Mouse (Mus musculus): ENCODE measurements around the gene Immp2l.

The Immp2l gene

DNA sequence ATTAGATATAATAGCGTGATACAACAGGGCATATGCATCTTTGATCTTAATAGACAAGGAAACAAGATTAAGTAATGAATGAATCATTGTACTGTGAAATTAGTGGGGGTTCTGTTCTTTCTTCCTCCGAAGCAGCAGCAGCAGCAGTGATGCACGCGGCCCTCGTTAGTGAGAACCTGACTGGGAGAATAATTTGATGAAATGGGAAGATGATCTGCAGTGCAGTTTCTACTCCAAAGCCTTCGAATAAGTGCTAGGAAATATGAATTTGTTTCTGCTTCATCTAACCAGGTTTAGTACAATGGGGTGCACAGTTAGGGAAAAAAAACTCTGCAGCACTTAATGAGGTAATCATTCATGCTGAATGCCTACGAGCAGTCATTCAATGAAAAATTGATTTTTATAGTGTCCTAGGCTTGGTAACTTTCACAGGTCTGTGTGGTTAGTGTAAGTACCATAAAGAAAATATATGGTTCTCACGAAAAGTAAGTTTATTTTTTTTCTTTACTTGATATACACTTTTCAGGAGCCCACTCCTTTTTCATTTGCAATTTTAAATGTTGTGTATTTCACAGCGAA is 401.3 kb downstream of the Immp2l start:
- in situ Hi-C loops (cut with MboI, MseI): no loop called here

- in situ Hi-C loops (cut with MboI, MseI): no loop called here
These were observed 403.6 kb downstream of the Immp2l start for GRCm38 (mm10) chr12:41427464-41427863.

- in situ Hi-C loops (cut with MboI, MseI): no loop called here
These were observed 404.9 kb downstream of the Immp2l start for GRCm38 (mm10) chr12:41428806-41429205.

DNA sequence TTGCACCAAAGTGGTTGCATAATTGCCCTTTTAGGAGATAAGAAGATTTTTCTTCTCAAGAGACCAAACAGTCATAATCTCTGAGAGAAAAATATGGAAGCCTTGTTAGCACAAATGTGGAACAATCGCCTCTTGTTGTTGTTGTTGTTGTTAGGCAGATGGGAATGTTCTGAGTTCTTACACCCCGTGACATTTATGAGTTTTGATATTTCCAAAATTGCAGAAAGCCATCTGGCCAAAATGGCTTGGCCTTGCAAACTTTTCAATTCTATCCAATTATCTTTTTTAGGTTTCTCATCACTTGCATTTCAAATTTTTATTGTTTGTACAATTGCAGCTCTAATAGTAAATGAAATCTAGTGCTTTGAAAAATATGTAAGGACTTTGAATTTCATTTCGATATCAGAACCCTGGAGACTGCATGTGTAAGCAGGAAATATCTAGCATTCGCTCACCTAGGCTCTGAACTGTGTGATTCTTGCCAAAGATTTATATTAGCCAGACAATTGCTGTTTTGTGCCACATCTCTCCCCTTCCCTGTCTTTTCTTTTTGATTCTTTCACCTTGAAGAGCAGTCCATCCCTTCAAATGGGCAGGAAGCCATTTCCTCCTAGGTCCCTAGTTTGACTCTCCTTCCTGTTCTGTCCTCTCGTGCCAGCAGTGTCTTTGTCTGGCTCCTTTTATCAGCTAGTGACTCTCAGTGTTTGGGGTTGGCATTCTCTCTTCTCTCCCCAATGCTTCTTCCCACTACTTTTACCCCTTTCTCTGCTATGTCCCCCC is 412.5 kb downstream of the Immp2l start:
- in situ Hi-C loops (cut with MboI, MseI): no loop called here

GRCm38 (mm10) chr12:41438446-41438845 is 414.6 kb downstream of the Immp2l start:
- in situ Hi-C loops (cut with MboI, MseI): no loop called here

DNA sequence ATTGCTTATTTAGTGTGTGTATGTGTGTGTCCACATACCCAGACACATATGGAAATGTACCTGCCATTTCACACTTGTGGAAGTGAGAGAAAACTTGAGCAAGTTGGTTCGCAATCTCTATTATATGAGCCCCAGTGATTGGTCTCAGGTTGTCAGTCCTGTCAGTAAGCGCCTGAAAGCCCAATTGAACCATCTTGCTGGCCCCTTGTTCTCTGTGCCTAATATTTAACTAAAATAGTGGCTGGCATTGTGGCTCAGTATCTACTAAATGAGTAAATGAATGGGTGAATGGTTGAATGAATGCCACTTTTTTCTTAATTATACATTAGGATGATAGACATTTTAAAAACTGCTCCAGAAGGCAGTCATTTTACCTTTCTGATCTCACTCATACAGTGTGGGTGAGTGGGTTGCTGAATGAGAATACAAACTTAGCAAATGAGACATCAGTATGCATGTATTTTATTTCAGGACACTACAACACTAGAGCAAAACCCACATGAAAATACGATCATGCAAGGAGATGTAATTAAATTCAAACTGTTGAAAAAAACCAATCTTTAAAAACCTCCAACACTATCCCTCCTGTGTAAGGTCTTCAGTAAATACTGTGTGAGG is 444.6 kb downstream of the Immp2l start:
- in situ Hi-C loops (cut with MboI, MseI): no loop called here

DNA sequence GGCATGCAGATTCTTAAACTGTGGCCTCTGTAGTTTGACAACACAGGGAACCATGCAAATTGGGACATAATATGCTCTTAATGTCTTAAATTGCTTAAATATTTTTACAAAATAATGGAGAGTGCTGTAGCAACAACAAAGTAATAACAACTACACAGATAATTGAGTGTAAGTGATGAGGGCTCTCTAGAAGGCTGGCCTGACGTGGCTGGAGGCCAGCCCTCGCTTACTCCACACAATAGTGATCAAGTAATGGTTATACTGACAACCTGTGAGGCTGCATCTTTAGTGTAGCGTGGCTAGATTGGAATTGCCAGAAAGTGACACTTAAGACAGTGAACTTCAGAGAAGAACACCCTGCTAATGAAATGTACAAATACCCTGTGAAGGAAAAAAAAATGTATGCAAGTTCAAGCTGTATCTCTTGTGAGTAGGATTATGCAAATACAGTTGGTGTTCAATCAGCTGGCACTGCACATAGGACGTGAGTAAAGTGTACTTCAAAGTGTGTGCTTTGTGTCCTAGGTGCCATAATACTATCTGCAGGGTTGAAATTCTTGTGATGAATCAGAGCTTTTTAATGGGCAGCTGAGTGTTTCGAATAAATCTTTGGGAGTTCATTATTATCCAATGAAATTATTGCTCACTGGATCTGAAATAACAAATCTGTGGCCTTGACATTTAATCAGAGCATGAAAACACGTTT is 445.4 kb downstream of the Immp2l start:
- in situ Hi-C loops (cut with MboI, MseI): no loop called here

DNA sequence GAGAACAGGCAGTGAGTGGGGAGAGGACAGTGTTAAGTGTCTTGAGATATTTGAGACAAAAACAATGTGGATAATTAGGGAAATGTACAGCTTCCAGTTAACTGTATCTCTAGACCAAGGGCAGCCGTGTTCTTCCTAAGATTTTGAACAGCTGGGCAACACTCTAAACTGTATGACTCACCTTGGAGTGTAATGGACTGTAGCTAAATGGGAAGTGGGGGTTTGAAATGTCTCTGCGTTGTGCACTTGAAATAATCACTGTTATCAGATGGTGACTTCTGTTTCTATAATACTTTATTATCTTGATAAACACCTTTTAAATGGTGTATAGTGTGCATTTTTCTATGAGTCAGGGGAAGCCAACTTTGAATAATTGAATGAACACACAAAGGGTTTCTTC is 457.6 kb downstream of the Immp2l start:
- in situ Hi-C loops (cut with MboI, MseI): loop anchor here (5.0 kb wide), 1 partner anchor 644 kb away; no protein-coding TSS in a partner anchor

GRCm38 (mm10) chr12:41483091-41483592 is 459.3 kb downstream of the Immp2l start:
- in situ Hi-C loops (cut with MboI, MseI): loop anchor here (5.0 kb wide), 1 partner anchor 646 kb away; no protein-coding TSS in a partner anchor

DNA sequence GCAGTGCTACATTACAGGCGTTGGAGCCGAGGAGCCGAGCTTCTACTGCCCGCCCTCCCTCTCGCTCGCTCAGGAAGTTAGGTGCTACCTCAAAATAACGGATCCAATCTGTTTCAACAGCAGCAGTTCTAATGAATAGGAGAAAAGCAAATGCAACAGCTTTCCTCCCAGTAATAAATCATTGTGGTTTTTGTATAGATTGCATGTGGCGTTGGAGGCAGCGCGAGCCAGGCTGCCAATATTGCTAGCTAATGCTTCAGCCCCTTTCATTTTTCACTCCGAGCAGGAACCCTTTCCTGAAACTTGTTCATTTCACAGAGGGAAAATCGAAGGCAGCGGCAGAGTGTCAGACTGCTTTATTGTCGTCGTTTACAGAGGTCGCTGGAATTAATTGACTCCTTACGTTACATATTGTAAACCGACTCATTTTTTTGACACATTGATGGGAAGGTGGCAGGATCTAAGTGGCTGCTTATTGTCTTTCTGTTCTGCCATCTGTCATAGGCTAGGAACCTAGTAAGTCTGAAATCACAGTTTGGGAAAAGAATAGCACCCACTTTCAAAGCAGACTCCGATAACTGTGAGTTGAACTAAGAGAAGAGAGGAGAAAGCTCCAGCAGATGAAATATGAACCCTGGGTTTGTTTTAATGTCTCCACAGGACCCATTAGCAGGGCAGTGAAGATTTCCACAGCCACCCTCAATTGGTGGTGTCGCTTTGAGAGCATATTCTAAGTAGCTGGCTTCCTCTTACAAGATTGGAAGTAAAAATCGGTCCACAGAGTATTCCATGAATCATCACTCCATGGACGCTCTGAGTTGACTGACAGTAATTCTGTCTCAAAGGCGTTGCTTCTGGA is 459.9 kb downstream of the Immp2l start:
- in situ Hi-C loops (cut with MboI, MseI): loop anchor here (5.0 kb wide), 1 partner anchor 647 kb away; no protein-coding TSS in a partner anchor

DNA sequence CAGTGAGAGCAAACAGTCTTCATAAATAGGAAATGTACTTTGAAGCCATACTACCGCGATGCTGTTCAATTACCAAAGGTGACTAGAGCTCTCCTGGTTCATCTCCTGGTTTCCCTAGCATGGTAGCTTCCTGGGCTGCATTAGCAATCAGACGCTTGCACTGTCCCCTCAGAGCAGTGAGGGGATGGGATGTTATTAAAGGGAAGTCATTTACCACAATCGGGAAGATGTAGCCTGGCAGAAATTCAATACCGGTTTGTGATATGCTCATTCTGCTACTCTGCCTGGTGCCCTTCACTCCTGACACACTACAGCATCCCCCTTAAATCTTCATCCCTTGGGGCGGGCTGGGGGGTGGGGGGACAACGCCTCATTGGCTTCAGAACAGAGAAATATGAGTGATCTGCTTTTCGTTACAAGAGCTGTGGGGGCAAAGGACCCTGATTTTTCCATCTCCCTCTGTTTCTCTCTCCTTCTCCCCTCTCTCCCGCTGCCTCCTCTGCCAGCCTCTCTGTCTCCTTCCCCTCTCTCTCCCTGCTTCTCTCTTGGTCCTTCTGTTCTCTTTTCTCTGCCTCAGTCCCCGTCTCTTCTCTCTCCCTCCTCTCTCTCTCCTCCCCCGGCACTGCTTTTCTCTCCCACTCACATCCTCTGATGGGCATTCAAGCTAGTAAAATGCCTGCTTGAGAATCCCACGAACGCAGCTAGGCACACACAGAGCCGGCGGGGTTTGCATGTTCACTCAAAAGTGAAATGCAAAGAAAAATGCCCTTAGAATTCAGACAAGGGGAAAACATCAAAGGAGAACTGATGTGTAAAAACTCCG is 461.0 kb downstream of the Immp2l start:
- in situ Hi-C loops (cut with MboI, MseI): loop anchor here (5.0 kb wide), 1 partner anchor 648 kb away; no protein-coding TSS in a partner anchor

GRCm38 (mm10) chr12:41485512-41486215 is 461.8 kb downstream of the Immp2l start:
- in situ Hi-C loops (cut with MboI, MseI): no loop called here

DNA sequence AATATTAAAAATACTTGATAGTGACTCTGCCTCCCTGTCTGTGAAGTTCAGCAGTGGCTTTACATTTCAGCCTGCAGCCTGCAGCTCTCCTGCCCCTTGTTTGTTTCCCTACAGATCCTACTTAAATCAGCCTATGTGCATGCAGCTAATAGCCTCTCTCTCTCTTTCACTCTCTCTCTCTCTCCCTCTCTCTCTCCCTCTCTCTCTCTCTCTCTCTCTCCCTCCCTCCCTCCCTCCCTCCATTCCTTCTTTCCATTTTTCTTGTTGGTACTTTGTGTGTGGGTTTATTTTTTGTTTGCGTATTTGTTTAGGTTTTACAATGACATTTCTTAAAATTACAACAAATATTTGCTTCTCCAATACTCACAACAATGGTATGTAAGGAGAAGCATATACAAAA is 462.4 kb downstream of the Immp2l start, which contains the start of gene Lrrn3:
TSS of gene Lrrn3 (minus strand) at position 101 of the 400 bp plus-strand sequence.
- in situ Hi-C loops (cut with MboI, MseI): no loop called here

DNA sequence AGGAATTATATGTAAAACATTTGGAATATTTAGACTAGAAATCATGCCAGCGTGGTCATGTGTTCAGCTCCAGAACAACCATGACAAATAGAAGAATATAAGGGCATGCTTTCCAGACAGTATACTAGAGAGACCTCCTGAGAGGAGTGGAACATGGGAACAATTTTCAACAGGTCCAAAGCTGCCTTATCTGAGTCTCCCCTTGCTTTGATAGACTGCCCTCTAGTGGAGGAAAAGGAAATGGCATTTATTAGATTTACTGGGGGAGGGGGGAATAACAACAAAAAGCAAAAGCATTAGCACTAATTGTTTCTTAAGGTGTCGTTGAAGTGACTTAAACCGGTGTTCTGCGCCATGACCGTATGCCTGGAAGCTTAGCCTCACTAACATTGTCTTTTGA is 463.1 kb downstream of the Immp2l start:
- in situ Hi-C loops (cut with MboI, MseI): no loop called here

DNA sequence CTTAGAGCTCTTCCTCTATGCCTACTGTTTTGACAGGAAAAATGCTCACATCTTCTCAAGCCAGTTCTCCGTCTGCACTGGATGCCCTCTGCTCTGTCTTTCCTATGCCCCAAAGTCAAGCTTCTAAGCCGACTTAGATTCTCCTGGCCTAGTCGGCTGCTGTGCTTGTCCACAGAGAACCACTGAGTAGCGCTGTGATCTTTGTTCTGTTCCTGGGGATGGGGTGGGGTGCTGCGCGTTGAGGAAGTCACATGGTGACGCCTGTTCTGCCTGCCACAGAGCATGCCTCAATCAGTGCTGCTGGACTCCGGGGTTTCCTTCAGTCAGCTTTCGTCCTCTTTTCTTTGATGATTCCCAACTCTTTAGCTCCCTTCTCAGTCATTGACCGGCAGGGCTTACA is 470.7 kb downstream of the Immp2l start:
- in situ Hi-C loops (cut with MboI, MseI): no loop called here

GRCm38 (mm10) chr12:41500049-41500820 is 476.3 kb downstream of the Immp2l start:
- in situ Hi-C loops (cut with MboI, MseI): no loop called here

DNA sequence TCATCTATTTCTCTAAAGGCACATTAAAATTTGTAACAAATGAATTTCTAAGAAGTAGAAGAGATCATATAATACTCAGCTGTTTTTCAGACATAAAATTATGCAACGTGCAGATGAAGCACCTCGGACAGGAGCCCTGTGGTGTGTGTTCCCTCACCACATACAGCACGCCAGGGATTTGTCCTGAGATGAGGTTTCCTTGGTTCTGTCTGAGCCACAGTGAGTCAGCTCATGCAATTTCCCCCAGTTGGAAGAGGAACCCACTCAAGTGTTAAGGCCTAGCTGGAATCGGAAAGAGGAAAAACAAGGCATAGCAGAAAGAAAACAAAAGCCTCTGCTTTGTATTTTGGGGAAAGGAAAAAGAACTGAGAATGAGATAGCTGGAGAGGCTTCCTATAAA is 484.7 kb downstream of the Immp2l start:
- in situ Hi-C loops (cut with MboI, MseI): no loop called here

DNA sequence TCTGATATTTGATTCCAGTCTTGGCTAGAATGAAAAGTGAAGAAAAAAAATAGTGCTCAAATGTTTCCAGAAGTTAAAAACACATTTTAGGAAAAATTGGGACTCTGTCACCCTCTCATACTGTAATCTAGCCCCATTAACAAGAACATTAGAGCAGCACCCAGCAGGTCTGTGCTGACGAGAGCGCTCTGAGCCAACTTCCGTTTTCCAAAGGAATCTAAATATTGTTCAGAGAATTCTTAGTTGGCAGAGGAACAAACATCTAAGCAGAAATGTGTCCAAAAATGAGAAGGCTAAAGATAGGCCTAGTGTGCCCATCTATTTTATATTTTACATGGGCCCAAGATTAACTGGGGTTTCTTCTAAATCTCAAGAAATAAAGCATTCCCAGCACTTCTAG is 486.7 kb downstream of the Immp2l start:
- in situ Hi-C loops (cut with MboI, MseI): no loop called here

- in situ Hi-C loops (cut with MboI, MseI): no loop called here
These were observed 495.0 kb downstream of the Immp2l start for GRCm38 (mm10) chr12:41518897-41519296.

Data from regulatory T cell (primary cell).